Mouse (Mus musculus): ENCODE data around the gene Tmed5.
"Not testable (repeated sequence)": the region's sequence is repeated elsewhere in the genome, so short reads cannot be mapped to it uniquely, and the experiment has no call there.

Gene Tmed5

DNA sequence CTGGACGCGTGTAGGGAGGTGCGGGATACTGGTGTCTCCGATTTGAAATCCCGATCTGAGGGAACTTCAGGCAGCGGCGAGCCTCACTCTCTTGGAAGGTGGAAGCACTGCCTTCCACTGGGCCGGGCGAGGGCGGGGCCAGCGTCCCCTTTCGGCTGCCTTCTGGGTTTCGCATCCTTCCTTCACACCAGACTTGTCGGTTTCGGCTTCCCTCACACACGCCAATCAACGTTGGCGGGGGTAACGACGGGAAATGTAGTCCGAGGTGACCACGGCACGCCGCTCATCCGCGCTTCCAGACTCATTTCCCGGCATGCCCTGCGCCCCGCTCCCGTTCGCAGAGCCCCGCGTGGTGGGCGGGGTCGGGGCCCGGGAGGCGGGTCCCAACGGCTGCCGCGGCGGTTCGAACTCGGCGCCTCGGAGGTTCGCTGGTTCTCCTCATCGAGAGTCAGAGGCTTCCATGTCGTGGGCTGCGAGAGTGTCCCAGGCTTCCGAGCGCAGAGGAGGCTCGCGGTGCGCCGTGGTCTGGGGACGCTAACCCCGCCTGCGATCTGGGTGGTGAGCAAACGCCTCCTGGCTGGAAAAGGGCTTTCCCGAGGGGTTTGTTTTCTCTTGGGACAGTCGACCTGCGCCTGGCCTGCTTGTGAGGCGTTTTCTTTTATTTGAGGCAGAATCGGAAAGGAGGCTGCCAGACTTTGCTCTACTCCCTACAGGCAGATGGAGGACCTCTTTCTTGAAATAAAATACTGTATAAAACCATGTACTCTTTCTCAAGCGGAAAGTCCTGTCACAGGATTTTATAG, at the start of gene Tmed5, which contains the start of gene Ccdc18:
Gene Tmed5 (minus strand): TSS at position 180 of the 803 bp plus-strand sequence.
Gene Ccdc18 (plus strand): TSS at position 435 of the 803 bp plus-strand sequence.
- peak; percentile 96 for DNase-seq (ENCODE audit: low spot score in 2 of 2)

DNA sequence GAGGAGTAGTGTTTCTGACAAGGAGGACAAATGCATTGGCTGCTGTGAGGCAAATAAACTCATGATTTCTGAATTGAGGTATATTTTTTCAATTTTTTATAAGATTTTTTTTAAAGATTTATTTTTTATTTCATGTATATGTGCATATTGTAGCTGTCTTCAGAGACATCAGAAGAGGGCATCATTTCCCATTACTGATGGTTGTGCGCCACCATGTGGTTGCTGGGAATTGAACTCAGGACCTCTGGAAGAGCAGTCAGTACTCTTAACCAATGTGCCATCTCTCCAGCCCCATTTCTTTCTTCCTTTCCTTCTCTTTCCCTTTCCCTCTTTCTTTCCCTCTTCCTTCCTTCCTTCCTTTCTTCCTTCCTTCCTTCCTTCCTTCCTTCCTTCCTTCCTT, 31.3 kb upstream of the Tmed5 start:
- DNase-seq (ENCODE audit: low spot score in 2 of 2) = no peak

DNA sequence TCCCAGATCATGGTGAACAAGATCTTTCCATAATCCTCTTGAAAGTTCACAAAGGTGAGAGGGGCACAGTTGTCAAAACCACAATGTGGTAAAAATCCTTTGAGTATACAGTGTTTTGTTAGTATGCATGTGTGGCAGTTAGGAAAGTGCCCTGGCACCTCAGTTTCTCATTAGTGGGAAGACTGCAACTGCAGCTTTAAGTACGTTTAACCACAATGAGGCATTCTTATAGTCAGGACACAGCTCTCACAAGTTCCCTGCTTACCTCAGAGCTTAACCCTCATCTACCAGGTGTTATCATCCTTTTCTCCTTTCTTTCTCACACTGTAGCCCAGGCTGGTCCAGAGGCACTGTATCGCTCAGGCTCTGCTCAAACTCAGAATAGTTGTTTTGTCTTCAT, 28.4 kb upstream of the Tmed5 start:
- DNase-seq (ENCODE audit: low spot score in 2 of 2) = no peak

DNA sequence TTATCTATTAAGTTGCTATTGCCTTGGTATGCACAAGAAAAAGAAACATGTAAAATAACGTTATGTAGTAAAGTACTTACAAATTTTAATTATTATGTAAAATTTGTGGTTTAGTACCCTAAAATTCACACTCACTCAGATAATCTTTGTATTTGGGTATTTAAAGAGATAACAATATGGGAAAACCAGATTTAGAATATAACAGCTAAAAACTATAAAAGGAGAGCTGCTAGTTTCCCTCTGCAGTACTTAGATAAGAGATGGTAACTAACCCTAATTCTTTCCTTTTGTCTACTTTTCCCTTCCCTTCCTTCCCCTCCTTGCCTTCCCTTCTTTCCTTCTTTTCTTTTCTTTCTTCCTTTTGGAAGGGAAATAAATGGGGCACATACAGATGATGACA, 20.2 kb upstream of the Tmed5 start:
- DNase-seq (ENCODE audit: low spot score in 2 of 2) = no peak

DNA sequence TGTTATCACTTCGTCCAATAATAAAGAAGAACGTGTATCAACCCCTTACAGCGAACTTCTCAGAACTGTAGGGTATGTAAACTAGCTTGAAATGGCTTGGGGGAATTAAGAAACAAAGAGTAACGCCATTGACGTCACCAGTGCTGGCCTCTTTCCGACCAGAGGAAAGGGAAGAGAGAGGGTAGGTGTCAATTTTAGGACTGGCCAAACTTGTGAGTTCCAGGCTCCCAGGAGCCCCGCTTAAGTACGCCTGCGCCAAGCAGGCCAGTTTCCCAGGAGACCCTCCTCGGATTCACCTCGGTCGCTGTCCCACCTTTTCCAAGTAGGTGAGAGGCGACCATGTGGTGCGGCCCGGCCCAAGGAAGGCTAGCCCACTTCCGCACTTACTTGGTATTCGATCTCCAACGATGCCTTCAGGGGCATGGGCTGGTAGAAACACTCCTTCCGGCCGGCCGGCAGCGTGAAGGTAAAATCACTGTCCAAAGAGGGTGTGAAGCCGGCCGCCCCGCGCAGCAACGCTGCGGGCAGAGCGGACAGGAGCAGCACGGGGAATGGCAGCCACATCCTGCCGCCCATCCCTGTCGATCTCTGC, 475 bp downstream of the Tmed5 start:
- DNase-seq (ENCODE audit: low spot score in 2 of 2) = peak in 1 of 2 experiments; percentile 23

DNA sequence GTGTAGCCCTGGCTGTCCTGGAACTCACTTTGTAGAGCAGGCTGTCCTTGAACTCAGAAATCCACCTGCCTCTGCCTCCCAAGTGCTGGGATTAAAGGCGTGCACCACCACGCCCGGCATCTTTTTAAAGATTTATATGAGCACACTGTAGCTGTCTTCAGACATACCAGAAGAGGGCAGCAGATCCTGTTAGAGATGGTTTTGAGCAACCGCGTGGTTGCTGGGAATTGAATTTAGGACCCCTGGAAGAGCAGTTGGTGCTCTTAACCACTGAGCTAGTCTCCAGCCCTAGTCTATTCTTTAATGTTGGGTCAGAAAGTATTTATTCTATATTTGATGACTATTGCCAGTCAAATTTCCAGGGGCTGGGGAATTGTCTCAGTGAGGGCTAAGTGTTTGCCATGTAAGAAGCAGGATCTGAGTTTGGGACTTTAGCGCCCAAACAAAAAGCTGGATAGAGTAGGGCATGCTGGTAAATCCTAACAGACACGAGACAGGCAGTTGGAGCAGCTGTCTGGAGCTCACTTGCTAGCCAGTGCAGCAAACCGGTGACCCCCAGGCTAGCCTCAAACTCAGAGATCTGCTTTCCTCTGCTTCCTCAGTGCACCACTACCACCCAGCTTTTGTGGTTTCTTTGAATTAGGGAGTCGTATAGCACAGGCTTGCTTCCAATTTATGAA, 12.1 kb downstream of the Tmed5 start:
- no peak for DNase-seq (ENCODE audit: low spot score in 2 of 2)

DNA sequence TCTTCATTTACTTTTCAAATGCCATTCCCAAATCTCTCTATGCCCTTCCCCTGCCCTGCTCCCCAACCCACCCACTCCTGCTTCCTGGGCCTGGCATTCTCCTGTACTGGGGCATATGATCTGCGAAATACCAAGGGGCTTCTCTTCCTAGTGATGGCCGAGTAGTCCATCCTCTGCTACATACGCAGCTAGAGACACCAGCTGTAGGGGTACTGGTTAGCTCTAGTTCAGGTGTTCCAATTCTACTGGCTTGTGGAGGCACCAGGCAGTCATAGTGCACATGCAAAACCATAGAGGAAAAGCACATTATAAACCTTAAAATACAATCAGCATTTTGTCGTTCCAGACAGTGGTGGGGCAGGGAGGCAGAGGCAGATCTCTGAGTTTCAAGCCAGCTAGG, 14.7 kb downstream of the Tmed5 start:
- DNase-seq (ENCODE audit: low spot score in 2 of 2) = no peak

DNA sequence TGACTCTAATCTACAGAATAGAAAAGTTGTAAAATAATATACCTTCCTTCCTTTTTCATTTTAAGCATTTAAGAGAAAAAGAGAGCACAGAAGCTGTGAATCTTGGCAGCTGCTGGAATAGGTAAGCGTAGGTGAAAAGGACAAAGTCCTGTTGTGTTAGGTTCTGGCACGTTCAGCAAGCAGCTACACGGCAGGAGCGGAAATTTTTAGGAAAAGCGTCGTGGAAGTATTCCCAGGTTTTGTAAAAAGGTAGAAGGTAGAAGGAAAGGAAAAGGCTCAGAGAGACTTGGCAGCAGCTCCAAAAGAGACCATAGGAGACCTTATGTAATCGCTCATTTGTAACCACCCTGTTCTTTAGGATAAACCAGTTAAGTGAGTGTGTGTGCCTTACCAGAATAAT, 23.1 kb downstream of the Tmed5 start:
- no peak for DNase-seq (ENCODE audit: low spot score in 2 of 2)

DNA sequence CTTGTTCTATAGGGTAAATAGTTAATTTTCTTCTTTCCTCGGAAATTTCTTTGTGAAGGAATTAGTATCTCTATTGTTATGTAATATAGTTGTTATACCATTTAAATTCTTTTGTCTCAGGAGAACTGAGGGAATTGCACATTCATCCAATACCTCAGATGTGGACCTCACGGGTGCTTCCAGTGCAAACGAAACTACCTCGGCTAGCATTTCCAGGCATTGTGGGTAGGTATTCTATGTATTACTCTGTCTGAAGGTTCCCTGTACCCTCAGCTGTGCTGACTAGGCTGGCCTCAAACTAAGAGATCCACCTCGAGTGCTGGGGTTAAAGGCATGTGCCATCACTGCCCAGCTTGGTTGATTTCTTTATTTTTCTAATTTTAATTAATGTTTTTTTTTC, 28.1 kb downstream of the Tmed5 start:
- no peak for DNase-seq (ENCODE audit: low spot score in 2 of 2)

DNA sequence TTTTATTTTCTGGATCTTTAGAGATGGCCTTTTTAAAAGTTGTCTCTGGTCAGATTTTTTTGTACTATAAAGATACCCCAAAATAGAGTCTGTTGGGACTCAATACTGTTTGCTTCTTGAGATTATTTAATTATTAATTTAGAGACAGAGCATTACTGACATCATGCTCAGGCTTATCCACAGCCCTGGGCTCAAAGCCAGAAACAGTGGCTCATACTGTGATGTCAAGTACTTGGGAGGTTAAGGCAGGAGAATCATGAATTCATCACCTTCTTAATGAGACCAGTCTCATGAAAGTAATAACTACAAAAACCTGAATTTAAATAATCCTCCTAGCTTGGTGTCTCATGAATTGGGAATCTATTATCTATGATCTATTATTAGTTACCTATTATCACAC, 32.2 kb downstream of the Tmed5 start:
- no peak for DNase-seq (ENCODE audit: low spot score in 2 of 2)

DNA sequence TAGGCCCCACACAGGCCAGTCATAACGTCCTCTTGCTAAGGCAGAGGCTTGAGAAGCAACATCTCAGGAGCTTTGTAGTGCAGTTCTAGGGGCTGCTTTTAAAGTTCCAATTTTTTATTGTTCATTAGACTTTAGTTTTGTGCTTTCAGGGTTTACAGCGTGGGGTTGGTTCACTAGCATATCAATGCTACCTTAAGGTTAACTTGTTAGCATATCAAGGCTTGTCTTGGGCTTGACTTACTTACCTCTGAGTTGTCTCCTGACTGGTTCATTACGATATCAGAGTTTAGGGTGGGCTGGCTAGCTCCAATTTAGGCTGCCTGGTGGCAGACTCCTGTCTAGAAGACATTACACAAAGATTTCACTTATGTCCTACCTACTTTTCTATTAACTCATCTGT, 34.7 kb downstream of the Tmed5 start:
- DNase-seq (ENCODE audit: low spot score in 2 of 2) = no peak

DNA sequence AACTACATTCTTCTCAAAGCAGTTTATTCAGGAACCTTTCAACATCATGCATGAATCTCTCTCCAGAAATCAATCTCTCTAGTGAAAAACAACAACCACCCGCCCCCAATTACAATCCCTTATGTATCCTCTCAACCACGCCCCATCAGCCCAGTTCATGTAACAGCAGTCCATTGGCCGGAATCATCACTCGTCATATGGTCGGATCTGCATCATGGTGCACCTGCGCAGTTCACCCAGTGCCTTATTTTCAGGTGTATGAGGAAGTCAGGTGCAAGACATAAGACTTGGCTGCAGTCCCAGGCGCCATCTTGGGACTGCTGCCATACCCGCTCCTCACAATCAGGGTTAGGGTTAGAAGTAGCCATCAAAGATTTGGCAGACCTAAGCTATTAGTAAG, 39.7 kb downstream of the Tmed5 start:
- not testable (repeated sequence) for DNase-seq (ENCODE audit: low spot score in 2 of 2)

DNA sequence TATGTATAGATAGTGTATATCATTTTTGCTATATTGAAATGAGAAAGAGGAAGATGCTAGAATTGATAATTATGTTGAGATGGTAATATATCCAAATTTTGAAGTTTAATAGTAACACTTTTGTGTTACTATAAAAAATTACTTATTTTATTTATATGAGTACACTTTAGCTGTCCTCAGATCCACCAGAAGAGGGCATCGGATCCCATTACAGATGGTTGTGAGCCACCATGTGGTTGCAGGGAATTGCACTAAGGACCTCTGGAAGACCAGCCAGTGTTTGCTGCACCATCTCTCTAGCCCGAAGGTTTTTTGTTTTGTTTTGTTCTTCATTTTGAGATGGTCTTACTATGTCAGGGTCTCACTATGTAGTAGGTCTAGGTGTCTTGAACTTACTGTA, 47.0 kb downstream of the Tmed5 start:
- no peak for DNase-seq (ENCODE audit: low spot score in 2 of 2)

DNA sequence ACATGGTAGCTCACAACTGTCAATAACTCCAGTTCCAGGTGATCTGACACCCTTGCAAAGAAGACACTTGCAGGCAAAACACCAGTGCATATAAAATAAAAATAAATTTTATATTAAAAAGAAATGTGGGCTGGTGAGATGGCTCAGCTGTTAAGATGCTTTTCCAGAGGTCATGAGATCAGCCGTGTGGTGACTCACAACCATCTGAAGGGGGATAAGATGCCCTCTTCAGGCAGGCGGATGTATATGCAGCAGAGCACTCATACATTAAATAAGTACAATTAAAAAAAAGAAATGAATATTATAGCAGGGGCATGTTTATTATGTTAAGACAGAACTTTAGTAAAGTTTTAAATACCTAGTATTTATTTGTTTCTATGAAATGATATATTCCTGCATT, 50.0 kb downstream of the Tmed5 start:
- DNase-seq (ENCODE audit: low spot score in 2 of 2) = no peak

DNA sequence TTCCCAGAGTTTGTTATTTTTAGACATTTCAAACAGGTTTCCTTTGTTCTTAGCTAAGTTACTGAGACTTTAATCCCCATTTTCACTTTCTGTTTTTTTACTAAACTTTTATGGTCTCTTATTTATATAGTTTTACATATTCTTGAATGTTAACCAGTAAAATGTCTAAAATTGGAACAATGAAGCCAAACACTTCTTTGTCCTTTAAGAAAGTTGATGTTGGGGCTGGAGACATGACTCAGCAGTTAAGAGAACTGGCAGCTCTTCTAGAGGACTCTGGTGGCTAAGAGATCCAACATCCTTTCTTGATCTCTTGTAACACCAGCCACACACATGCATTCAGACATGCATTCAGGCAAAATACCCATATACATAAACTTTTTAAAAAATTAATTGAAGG, 52.8 kb downstream of the Tmed5 start:
- no peak for DNase-seq (ENCODE audit: low spot score in 2 of 2)

DNA sequence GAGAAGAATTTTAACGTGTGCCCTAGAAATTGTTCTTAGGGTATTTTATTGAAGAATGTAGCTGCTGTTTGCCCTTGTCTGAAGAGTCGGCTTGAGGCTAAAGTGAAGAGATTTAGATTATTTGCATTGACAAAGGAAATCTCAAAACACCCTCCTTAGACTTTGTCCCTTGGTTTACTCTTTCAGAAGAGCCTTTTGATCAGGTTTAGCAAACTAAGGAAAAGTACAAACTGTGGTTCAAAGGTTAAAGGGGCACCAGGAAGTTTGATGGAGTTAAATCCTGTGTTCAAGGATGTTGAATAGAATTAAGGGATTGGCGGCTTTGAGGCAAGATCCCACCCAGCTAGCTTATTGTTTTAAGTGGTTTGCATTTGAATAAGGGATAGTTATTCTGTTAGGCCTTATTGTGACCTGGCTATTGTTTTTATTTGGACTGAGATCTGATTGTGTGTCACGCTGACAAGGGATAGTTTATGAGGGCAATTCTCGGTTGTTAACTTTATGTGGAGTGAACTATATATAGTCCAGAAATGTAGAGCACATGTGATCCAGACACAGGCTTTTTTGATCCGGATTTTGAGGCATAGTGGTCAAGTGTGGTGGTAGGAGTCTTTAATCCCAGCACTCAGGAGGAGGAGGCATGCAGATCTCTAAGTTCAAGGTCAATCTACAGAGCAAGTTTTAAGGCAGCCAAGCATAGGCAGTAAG, 55.4 kb downstream of the Tmed5 start:
- DNase-seq (ENCODE audit: low spot score in 2 of 2) = no peak

DNA sequence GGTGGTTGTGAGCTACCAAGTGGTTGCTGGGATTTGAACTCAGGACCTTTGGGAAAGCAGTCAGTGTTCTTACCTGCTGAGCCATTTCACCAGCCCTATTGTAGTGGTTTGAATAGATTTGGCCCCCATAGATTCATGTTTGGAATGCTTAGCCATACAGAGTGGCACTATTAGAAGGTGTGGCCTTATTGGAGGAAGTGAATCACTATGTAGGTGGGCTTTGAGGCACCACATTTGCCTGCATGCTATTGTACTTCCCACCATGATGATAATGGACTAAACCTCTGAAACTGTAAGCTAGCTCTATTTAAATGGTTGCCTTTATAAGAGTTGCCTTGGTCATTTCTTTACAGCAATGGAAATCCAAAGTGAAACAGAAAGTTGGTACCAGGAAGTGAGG, 56.2 kb downstream of the Tmed5 start:
- no peak for DNase-seq (ENCODE audit: low spot score in 2 of 2)

DNA sequence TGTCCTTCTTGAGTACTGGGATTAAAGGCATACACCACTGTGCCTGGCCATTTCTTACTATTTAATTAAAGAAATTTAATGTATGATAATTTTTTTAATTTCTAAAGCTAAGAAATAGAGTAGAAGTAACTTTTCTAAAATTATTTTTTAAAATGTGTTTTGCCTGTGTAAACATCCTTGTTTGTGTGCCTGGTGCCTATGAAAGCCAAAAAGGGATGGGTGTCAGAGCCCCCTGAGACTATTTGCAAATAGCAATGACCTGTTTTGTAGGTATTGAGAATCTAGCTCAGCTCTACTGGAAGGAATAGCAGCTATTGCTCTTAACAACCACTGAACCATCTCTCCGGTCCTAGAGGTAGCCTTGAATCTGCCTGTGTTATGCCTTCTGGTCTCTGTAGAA, 60.1 kb downstream of the Tmed5 start:
- DNase-seq (ENCODE audit: low spot score in 2 of 2) = no peak

DNA sequence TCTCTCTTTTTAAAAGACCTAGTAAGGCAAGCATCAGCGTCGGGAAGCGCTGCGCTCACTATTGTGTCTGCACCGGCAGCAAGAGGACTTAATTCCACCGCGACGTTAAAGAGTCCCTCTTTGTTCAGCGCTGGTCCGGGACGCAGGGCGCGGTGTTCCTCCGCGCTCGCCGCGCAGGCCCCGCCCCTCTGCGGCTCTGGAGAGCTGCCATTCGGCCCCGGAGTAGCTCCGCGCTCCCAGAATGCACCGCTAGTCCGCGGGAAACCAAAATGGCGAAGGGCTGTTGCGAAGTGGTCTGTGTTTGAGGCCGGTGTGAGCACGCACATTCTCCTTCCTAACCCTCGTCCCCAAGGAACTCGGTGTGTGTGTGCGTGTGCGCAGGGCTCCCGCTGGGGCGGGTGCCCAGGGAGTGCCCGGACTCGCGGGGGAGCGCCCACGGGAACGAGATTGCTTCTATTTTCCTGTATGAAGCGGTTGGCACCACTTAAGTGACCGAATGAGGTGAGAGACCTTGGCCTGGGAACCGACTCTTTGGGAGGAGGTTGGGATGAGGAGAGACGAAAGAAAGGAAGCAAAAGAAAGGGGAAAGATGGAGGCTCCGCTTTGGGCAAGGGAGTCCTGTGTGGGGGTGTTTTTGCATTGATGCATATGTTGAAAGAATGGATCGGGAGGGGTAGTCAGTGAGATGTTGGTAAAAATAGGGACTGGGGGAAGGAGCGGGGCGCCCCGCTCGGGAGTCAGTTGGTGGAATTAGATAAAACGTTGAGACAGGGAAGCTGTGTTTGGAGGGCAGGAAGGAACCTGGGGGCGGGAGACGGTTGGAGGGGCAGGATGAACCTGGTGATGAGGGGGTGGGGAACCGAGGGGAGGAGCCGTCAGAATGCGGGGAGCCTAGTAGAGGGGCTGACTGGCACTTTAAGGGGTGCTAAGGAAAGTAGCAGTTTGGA, 66.7 kb downstream of the Tmed5 start, which contains the start of gene Mtf2:
Gene Mtf2 (plus strand): TSS at position 210 of the 947 bp plus-strand sequence.
- DNase-seq (ENCODE audit: low spot score in 2 of 2) = peak; percentile 92 to 94

DNA sequence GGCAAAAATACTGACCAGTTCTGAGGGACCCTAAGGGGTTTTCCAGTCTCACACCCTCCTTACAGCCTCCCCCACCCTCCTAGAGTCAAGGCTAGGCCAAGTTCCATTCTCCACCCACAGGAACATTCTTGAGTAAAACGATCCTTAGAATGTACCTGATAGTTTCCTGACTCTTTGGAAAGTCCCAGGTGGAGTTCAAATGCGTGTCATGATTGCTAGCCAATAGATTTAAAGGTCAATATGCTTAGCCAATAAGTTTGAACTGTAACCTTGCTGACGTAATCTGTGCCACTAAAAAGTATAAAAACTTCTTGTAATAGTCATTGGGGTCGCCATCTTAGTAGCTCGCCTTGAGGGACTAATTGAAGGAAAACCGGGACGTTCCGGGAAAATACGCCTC, 72.0 kb downstream of the Tmed5 start:
- DNase-seq (ENCODE audit: low spot score in 2 of 2) = no peak

Data from urinary bladder, adult 18-20 months (tissue).